Mouse (Mus musculus) NIH3T3 (cell line): Measurements from ENCODE around the gene Bach2.
A peak's percentile ranks its signal among the peaks of the same experiment; 100 is the strongest.

Experiments used
- DNase-seq: peaks from one replicate; pipeline ENCODE4 v3.0.0-alpha.2; 2012; ENCODE audit warnings: low read depth

Gene Bach2

GRCm38 (mm10) chr4:32297071-32297671 is 58.6 kb downstream of the Bach2 start:
- no peak for DNase-seq

- DNase-seq: no peak
Measured at GRCm38 (mm10) chr4:32299221-32299620, 60.6 kb downstream of the Bach2 start.

- no peak for DNase-seq
Measured at GRCm38 (mm10) chr4:32299970-32300369, 61.4 kb downstream of the Bach2 start.

- DNase-seq: no peak
Measured at GRCm38 (mm10) chr4:32302668-32303067, 64.1 kb downstream of the Bach2 start.

GRCm38 (mm10) chr4:32303076-32303475 is 64.5 kb downstream of the Bach2 start:
- DNase-seq: peak; percentile 87

- DNase-seq: peak; percentile 98
Measured at GRCm38 (mm10) chr4:32303674-32304073, 65.1 kb downstream of the Bach2 start.

GRCm38 (mm10) chr4:32304221-32304703 is 65.7 kb downstream of the Bach2 start:
- peak; percentile 63 for DNase-seq

- DNase-seq: peak; percentile 72
Measured at GRCm38 (mm10) chr4:32305036-32305615, 66.5 kb downstream of the Bach2 start.

GRCm38 (mm10) chr4:32305683-32306082 is 67.1 kb downstream of the Bach2 start:
- DNase-seq: no peak

GRCm38 (mm10) chr4:32306169-32306792 is 67.7 kb downstream of the Bach2 start:
- DNase-seq: no peak

- no peak for DNase-seq
Measured at GRCm38 (mm10) chr4:32307215-32307614, 68.6 kb downstream of the Bach2 start.

GRCm38 (mm10) chr4:32312171-32312946 is 73.8 kb downstream of the Bach2 start:
- no peak for DNase-seq

GRCm38 (mm10) chr4:32314919-32315318 is 76.3 kb downstream of the Bach2 start:
- no peak for DNase-seq

GRCm38 (mm10) chr4:32318608-32319007 is 80.0 kb downstream of the Bach2 start:
- DNase-seq: no peak

GRCm38 (mm10) chr4:32319327-32319726 is 80.7 kb downstream of the Bach2 start:
- peak; percentile 23 for DNase-seq

GRCm38 (mm10) chr4:32320039-32320438 is 81.4 kb downstream of the Bach2 start:
- no peak for DNase-seq

- no peak for DNase-seq
Measured at GRCm38 (mm10) chr4:32324111-32324510, 85.5 kb downstream of the Bach2 start.

- no peak for DNase-seq
Measured at GRCm38 (mm10) chr4:32324967-32325366, 86.4 kb downstream of the Bach2 start.

- DNase-seq: no peak
Measured at GRCm38 (mm10) chr4:32325596-32325995, 87.0 kb downstream of the Bach2 start.

- DNase-seq: no peak
Measured at GRCm38 (mm10) chr4:32326279-32326678, 87.7 kb downstream of the Bach2 start.

GRCm38 (mm10) chr4:32326860-32327259 is 88.3 kb downstream of the Bach2 start:
- no peak for DNase-seq

- no peak for DNase-seq
Measured at GRCm38 (mm10) chr4:32327626-32328025, 89.0 kb downstream of the Bach2 start.

- no peak for DNase-seq
Measured at GRCm38 (mm10) chr4:32328561-32328960, 90.0 kb downstream of the Bach2 start.
